Mouse (Mus musculus): ENCODE results near the gene Mul1. TPM values are rescaled to one million over a fixed set of nuclear protein-coding genes. Genes with fewer than 3 reads are reported as not detected.

The Mul1 gene
- 19.9 and 26.6 TPM in 2 replicates for polyA plus RNA-seq (2012; ENCODE audit: low replicate concordance)

DNA sequence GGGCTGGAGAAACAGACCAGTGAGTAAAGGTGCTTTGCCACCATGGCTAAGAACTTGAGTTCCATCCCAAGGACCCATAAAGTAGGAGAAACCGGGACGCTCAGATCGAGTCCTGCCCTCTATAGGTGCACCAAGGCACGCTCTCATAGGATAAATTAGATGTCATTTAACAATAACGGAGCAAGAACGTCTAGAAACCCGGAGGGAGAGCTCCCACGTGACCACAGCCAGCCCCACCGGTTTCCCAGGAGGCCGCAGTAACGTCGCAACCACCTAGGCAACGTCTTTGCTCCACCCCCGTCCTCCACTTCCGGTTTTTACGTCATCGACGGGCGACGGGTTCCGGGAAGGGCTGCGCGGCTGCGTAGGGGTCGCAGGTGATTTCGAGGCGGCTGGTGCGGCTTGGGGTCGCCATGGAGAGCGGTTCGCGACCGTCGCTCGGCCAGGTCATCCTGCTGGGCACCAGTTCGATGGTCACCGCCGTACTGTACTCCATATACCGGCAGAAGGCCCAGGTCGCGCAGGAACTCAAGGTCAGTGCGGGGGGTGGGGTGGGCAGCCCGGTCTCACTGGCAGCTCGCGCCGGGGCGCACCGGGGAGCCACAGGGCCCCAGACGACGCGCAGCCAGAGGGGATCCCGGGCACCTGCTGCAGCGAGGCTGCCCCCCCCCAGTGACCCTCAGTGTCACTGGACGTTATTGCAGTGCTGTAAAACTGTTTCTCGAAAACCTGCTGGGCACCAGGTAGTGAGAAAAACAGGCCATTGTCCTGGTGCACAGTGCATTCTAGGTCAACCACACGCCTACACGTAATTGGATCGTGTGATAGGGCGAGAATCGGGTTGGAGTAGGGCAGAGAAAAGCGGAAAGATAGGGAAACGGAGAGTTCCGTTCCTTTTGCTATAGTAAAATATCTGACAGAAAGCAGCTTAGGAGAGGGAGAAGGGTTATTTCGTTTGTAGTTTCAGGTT, at the start of gene Mul1:
Mul1 (plus strand) TSS at position 325 of the 970 bp plus-strand sequence.

GRCm38 (mm10) chr4:138395971-138396645, 38.4 kb upstream of the Mul1 start, which contains the start of gene Fam43b:
Fam43b (minus strand) TSS chr4:138396528.

GRCm38 (mm10) chr4:138453753-138454570, 19.5 kb downstream of the Mul1 start, which contains the start of gene Camk2n1:
Camk2n1 (plus strand) TSS chr4:138454314.

Other genes with a start within 250 kb of the Mul1 start
- gene Hp1bp3, start 218.4 kb upstream of the Mul1 start, polyA plus RNA-seq (2012; ENCODE audit: low replicate concordance) = 19.2 and 47.7 TPM in 2 replicates
- 3.2 and 8.8 TPM in 2 replicates for gene Sh2d5, start 184.3 kb upstream of the Mul1 start, polyA plus RNA-seq (2012; ENCODE audit: low replicate concordance)
- 0.10 and 0.30 TPM in 2 replicates for gene Kif17, start 184.2 kb upstream of the Mul1 start, polyA plus RNA-seq (2012; ENCODE audit: low replicate concordance)
- gene Ddost, start 129.9 kb upstream of the Mul1 start, polyA plus RNA-seq (2012; ENCODE audit: low replicate concordance) = 76.9 and 207 TPM in 2 replicates
- 19.5 and 26.3 TPM in 2 replicates for gene Pink1, start 108.4 kb upstream of the Mul1 start, polyA plus RNA-seq (2012; ENCODE audit: low replicate concordance)
- gene Cda, start 66.7 kb upstream of the Mul1 start, polyA plus RNA-seq (2012; ENCODE audit: low replicate concordance) = 29.1 and 32.6 TPM in 2 replicates
- gene Fam43b, start 38.1 kb upstream of the Mul1 start, polyA plus RNA-seq (2012; ENCODE audit: low replicate concordance) = not detected in 2 replicates
- 1.6 and 1.9 TPM in 2 replicates for gene Camk2n1, start 19.6 kb downstream of the Mul1 start, polyA plus RNA-seq (2012; ENCODE audit: low replicate concordance)
- gene Vwa5b1, start 201.2 kb downstream of the Mul1 start, polyA plus RNA-seq (2012; ENCODE audit: low replicate concordance) = not detected in 2 replicates